Mouse (Mus musculus) monocyte, adult 2 months (primary cell): Measurements from ENCODE around the gene 4930518I15Rik.
"Not testable (repeated sequence)": the region's sequence is repeated elsewhere in the genome, so short reads cannot be mapped to it uniquely, and the experiment has no call there.

ENCODE experiments used
- DNase-seq, 2 experiments: peaks; one replicate each; pipeline ENCODE4 v3.0.0; 2022; ENCODE audit warnings: low spot score in 2 of 2, low read depth in 1 of 2

Gene 4930518I15Rik

DNA sequence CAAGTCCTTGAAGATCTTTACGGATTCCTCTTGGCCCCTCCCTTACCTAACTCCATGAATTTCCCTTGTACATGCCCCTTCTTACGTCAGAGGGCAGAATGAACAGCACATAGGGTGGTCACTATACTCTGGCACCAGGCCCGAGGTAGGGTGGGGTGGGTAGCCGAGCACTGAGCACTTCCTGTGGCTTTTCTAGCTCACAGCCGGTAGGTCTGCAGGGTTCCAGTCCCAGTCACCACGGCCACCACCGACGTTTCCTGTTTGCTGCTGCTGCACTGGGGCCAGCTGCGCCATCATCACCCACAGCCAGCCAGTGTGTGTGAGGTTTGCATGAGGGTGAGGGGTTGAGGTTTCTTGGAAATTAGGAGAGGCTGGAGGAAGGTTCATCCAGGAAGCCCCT lies 20.0 kb upstream of the 4930518I15Rik start:
- no peak for DNase-seq

DNA sequence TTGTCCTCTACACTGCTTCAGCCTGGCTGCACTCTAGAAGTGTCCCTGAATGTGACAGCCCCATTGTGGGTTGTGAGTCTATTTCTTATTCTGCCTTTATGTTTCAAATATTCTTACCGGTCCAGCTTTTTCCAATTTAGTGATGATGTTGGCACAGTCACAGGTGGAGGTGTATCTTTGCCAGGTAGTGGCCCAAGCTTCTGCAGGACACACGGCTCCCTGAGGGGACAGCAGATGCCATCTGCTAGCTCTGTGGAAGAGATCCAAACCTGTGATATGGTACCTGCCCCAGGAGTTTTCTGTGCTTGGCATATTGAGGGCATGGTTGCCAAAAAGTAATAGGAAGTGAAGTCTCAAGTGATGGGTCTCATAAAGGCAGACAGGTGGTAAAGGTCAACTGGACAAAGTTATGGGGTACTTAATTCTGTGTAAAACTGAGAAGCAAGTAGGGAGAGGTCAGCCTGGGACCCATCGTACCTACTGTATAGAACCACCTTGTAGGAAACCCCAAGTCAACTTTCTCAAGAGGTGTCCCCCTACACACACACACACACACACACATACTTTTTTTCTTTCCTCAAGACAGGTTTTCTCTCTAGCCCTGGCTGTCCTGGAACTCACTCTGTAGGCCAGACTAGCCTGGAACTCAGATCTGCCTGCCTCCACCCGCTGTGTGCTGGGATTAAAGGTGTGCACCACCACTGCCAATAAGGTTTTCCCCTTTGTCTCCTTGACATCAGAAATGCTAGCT lies 17.2 kb upstream of the 4930518I15Rik start:
- no peak for DNase-seq

DNA sequence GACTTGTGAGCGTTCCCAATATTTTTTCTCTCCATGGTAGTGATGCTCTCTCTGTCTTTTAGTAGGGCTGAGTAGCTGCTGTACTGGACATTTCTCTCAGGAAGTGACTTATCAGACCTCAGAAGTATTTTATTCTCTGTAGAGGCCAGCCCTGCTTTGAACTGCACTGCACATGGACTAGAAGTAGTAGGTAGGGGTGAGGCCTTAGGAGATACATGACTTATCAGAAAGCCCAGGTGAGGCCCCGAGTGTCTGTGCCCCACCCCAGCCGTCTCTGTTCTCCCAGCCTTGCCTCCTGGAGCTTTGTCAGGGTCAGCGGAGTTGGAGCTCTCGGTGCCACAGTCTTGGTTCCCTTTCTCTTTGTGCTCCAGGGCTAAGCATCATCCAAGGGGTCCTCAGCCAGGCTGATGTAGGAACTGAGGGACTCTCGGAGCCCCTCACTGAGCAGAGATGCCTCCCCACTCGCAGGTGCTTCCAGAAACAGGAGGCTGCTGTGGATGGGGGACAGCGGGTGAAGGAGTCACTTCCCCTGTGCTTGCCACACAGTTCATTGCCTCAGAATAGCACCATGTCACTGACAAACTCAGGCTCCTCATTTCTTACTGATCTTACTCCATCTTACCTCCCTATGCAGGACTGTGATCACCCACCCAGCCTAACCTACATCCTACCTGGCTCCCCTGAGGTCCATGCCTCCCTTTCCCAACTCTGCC lies 16.5 kb upstream of the 4930518I15Rik start:
- no peak for DNase-seq

GRCm38 (mm10) chr2:156873629-156874028 lies 15.9 kb upstream of the 4930518I15Rik start:
- no peak for DNase-seq

- DNase-seq: no peak
Measured at GRCm38 (mm10) chr2:156870519-156870918, 12.8 kb upstream of the 4930518I15Rik start.

- no peak for DNase-seq
Measured at GRCm38 (mm10) chr2:156869554-156869953, 11.8 kb upstream of the 4930518I15Rik start.

- no peak for DNase-seq
Measured at GRCm38 (mm10) chr2:156868994-156869393, 11.2 kb upstream of the 4930518I15Rik start.

DNA sequence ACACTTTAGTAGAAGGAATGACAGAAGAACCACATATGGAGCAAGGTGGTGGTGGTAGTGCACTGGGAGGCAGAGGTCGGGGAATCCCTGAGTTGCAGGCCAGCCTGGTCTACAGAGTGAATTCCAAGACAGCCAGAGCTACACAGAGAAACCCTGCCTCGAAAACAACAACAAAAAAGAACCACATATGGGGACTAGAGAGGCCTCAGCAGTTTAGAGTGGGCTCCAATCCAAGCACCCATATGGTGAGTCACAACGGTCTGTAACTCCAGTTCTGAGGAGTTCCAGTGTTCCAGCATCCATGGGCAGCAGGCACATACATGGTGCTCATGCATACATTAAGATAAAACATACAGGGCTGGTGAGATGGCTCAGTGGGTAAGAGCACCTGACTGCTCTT lies 6.7 kb upstream of the 4930518I15Rik start:
- DNase-seq: no peak

DNA sequence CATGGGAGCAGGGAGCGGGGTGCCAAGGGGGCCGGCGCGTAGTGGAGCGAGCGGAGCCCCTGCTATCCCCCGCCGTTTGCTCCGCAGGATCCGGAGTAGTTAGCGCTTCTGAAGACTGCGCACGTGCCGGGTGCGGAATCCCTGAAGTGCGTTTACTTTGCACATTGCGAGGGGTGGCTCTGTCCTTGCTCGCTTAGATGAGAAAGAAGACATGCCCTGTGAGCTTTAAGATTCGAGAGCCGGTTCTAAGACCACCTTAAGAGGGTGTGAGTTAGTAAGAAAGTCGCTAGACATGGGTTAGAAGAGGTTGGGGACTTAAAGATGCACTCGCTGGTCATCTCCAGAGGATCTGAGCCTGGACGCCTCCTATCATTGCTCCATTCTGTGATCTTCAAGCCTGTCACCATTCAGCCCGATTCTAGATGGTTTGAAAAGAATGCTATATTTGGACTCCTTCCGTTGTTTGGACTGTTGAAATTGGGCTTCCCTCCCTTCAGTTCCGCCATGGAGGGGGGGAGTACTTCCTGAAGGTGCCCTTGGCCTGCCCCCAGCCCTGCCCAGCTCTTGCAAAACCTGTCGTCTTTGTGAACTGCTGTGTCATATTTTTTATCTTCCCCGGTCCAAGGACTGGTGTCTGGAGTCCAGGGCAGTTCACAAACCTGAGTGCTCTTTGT lies 5.9 kb upstream of the 4930518I15Rik start:
- DNase-seq: peak; percentile 73 to 79

DNA sequence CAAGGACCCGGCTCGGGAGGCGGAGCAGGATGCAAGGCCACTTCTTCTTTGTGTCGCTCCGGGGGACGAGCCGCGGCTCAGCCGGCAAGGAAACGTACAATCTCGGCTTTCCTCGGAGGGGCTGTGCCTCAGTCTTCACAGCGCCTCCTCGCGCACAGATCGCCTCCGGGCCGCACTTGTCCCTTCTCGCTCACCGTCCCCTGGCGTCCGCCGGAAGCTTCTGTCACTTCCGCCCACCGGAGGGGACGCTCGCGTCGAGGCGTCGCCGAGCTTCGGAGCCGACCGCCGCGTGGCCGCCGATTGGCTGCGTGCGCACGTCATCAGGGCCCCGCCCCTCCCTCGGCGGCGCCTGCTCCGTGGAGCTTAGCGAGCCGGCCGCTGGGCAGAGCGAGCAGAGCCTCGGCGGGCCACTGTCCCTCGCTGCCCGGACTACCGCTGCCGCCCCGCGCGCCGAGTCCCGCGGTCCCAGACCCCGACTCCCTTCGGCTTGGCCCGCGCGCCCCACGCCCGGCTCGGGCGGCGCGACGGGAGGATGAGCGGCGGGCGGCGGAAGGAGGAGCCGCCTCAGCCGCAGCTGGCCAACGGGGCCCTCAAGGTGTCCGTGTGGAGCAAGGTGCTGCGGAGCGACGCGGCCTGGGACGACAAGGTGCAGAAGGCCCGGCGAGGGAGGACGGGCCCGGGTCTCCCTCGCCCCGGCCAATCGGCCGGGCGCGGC lies 5.2 kb upstream of the 4930518I15Rik start, which contains the start of gene Rab5if:
TSS of gene Rab5if (plus strand) at position 357 of the 715 bp plus-strand sequence.
- DNase-seq: peak; percentile 94 to 96

DNA sequence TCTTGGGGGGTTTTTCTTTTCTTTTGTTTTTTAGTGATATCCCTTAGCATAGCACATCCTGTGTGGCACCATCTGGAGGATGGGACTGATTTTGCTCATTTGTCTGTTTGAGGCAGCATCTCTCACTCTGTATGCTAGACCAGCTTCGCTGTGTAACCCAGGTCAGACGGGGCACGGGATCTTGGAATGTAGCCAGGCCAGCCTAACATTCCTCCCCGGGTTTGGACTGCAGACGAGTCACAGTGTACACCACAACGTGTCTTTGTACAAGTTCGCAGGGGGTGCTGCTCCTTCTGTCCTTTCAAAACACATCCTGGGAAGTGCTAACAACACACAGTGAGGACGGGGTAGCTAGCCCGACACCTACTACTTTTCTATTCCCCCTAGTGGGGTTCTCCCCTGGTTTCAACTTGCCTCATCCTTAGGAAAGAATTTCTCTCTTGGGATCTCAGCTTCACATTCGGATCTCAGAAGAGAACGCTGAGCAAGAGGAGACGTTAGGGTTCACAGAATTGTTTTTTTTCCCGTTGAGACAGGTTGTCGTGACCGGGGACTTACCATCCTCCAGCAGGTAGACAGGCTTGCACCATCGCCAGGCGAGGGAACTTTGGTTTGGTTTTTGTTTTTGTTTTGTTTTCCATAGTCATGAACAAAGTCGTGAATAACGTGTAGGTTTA lies 4.4 kb upstream of the 4930518I15Rik start:
- DNase-seq: no peak

DNA sequence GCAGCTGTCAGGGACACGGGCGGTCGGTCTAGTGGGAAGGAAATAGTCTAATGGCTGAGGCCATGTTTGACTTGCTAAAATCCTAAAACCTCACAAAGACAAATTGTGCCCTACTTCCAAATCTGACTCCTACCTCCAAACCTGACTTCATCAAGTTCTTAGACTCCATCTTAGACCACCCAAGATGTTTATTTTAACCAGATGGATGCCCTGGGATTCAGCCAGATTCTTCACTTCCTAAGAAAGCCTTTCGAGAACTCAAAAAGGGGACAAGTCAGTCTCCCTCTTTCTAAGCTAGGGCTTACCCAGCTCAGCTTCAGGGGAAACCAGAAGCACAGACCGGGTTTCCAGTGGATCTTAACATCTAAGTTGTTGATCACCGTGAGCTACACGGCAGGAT lies 925 bp upstream of the 4930518I15Rik start:
- no peak for DNase-seq

DNA sequence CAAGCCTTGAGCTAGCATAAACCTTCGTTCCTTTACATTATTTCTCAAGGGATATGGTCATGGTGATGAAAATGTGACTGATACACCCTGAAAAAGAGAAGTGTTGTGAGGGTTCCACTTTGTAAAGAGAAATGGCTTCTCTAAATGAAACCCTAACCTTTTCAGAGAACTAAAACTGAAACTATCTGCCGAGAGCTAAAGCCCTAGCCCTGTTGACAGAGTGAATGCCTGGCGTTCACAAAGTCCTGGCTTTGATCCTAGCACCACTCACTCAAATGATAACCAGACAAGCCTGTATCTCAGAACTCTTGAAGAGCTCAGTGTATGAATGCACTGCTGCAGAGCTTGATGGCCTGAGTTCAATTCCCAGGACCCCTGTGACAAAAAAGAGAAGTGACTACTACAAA lies 358 bp downstream of the 4930518I15Rik start:
- DNase-seq: no peak

DNA sequence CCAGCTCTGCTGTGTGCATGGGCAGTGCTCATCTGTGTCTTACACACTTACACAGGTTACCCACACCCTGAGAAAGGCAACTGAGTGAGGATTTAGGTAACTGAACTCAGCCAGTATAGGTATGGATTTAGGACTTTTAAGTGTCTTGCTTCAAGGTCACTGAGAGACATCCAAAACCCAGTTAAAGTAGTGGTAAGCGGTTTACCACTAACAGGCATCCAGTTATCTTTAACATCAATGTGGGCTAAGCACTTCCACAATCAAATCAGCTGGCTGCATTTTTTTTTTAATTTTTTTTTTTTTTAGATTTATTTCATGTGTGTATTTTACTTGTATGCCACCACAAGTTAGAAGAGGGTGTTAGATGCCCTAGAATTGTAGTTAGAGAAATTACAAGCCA lies 1.4 kb downstream of the 4930518I15Rik start:
- no peak for DNase-seq

DNA sequence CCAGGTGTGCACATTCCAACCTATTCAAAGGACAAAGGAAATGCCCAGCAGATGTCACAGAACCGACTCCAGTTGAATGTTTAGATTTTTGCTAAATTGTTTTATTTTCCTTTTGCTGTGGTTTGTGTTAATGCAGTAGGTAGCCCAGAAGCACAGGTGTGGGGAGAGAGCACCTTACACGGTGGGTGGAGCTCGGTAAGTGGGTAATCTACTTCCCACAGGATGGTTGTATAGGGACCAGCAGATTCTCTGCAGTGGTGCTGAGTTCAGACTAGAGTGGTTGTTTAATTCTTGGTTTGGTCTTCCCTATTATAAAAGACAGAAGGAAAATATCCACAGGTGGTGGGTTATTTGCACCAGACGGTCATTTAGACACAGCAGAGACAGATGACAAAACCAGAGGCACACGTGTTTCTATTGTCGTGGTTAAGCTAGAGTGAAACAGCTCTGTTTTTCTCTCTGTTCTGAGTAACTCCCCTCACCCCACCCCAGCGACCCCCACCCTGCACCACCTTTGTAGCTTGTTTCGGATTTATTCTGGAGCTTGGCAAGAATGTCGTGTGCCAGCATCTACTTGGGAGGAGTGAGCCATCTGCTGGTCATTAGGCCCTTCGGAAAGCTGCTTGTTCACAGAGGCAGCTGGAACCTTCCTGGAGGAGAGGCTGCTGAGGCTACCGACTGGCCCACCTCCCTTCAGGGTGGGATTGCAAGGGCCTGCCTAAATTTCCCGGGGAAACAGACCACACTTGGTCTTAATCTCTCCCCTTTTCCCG lies 3.6 kb downstream of the 4930518I15Rik start:
- DNase-seq: not testable (repeated sequence)

GRCm38 (mm10) chr2:156853584-156853983 lies 4.2 kb downstream of the 4930518I15Rik start:
- DNase-seq: not testable (repeated sequence)

DNA sequence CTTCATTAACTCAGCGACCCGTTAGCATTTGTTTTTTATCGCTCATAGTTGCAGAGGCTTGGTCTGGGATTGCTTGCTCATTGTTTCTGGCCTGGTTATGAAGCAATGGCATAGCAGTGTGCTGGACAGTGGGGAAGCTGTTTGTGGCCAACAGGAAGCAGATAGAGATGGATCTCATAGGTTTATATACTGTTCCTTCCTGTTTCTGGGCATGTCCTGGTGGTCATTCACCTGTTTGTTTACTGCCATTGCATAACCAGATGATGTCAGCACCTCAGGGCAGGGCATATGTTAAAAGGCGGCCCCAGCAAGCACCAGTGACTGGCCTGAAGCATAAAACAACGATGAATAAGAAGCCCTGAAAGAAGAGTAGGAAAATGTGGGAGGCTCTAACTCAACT lies 7.2 kb downstream of the 4930518I15Rik start:
- no peak for DNase-seq

GRCm38 (mm10) chr2:156848526-156849182 lies 9.1 kb downstream of the 4930518I15Rik start:
- no peak for DNase-seq

- DNase-seq: no peak
Measured at GRCm38 (mm10) chr2:156847653-156848052, 10.1 kb downstream of the 4930518I15Rik start.
